Mouse (Mus musculus): ENCODE data around the gene Uqcr10.

DNA sequence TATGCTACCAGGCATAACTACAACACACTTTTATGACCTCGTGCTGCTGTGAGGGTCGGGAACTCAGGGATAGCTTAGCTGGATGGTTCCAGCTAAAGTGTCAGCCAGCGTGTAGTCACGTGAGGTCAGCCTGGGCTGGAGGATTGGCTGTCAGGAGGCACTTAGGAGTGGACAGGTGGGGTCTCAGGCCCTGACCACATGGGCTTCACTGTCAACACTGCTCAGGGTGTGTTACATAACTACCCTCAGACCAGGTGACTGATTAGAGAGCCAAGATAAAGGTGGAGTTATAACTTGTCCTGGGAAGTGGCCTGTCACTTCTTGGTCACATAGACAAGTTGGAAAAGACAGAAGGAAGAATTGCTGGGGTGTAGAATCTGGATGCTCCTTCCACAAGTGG is 11.5 kb upstream of the Uqcr10 start:
- TF ChIP-seq CTCF (IDR thresholded peaks at IDR 0.05; ENCODE audit: low read depth) (no peak), EP300 (IDR thresholded peaks at IDR 0.05; ENCODE audit: low read depth) (no peak)
